In the genomic region with DNA sequence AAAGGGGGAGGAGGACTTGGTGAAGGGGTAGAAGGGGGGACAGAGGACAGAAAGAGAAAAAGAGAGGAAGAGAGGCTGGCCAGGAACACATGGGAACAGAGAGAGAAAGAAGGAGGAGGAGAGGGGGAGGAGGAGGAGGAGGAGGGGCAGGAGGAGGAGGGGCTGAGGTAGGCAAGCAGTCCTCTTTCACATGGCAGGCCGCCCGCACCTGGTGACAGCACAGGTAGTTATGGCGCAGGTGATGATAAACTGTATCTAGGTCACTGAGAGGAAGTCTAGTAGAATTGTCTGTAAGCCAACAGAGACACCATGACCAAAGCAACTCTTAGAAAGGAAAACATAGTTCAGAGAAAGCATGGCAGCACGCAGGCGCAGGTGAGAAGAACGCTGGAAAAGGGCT, we compare ENCODE assay signal across 36 mouse cellular contexts. TPM values are rescaled to one million over a fixed set of nuclear protein-coding genes. Genes with fewer than 3 reads are reported as not detected.
DNase-seq lines count a peak whose midpoint lies in the region; ATAC-seq and TF ChIP-seq lines count a peak whose summit lies in the region.
"Had no signal": no experiment of that assay in that cellular context is flagged by ENCODE, and none has a peak within 500 bp of the region (broad histone marks: within the 10 kb centered on the region; RNA-seq: fewer than 3 reads in every experiment).

No protein-coding gene starts in this region.

- H3K4me3 ChIP-seq in midbrain, embryonic 11.5 days (ENCODE audit: low read depth, low read length): no peak overlapping the region
- H3K4me3 ChIP-seq in midbrain, embryonic 14.5 days (replicated peaks; ENCODE audit: low read depth, low read length): no peak overlapping the region
- H3K4me3 ChIP-seq in liver, embryonic 13.5 days (replicated peaks): no peak overlapping the region
- H3K4me3 ChIP-seq in left cerebral cortex, adult 2 months: no peak overlapping the region
- H3K4me3 ChIP-seq: embryonic facial prominence, embryonic 13.5 days; forebrain, embryonic 10.5 days; forebrain, embryonic 15.5 days; hindbrain, embryonic 13.5 days; limb, embryonic 13.5 days; neural tube, embryonic 12.5 days had no signal

- no peaks in the 10 kb centered on the region for H3K36me3 ChIP-seq in midbrain, embryonic 11.5 days (ENCODE audit: control insufficient read depth, insufficient read depth, low read length)
- H3K36me3 ChIP-seq in midbrain, embryonic 14.5 days (ENCODE audit: control insufficient read depth, insufficient read depth, low read length): no peaks in the 10 kb centered on the region
- no peaks in the 10 kb centered on the region for H3K36me3 ChIP-seq in liver, embryonic 13.5 days
- H3K36me3 ChIP-seq: embryonic facial prominence, embryonic 13.5 days; forebrain, embryonic 10.5 days; forebrain, embryonic 15.5 days; hindbrain, embryonic 13.5 days; limb, embryonic 13.5 days; neural tube, embryonic 12.5 days had no signal

- no peak overlapping the region for H3K27ac ChIP-seq in midbrain, embryonic 11.5 days (ENCODE audit: low read depth, low read length)
- no peak overlapping the region for H3K27ac ChIP-seq in midbrain, embryonic 14.5 days (replicated peaks; ENCODE audit: low read depth, low read length)
- peak overlapping the region; percentile 48 for H3K27ac ChIP-seq in liver, embryonic 13.5 days
- no peak overlapping the region for H3K27ac ChIP-seq in left cerebral cortex, adult 2 months
- H3K27ac ChIP-seq: embryonic facial prominence, embryonic 13.5 days; forebrain, embryonic 10.5 days; forebrain, embryonic 15.5 days; hindbrain, embryonic 13.5 days; limb, embryonic 13.5 days; neural tube, embryonic 12.5 days had no signal

- WGBS in midbrain, embryonic 11.5 days: 94% methylated on average over 6 of the region's 6 CpGs
- 94% methylated on average over 6 of the region's 6 CpGs for WGBS in midbrain, embryonic 14.5 days
- 83% methylated on average over 6 of the region's 6 CpGs for WGBS in liver, embryonic 13.5 days (ENCODE audit: insufficient replicate concordance)

- H3K9me3 ChIP-seq in midbrain, embryonic 11.5 days (ENCODE audit: control insufficient read depth, low read length): no peaks in the 10 kb centered on the region
- no peaks in the 10 kb centered on the region for H3K9me3 ChIP-seq in midbrain, embryonic 14.5 days (ENCODE audit: control insufficient read depth, low read length)
- H3K9me3 ChIP-seq in liver, embryonic 13.5 days (replicated peaks): no peaks in the 10 kb centered on the region
- H3K9me3 ChIP-seq: embryonic facial prominence, embryonic 13.5 days; forebrain, embryonic 10.5 days; forebrain, embryonic 15.5 days; hindbrain, embryonic 13.5 days; limb, embryonic 13.5 days; neural tube, embryonic 12.5 days had no signal

- intact Hi-C loops in left cerebral cortex, adult 2 months (cut with DNase I): no loop called here

- no peak overlapping the region for H3K9ac ChIP-seq in midbrain, embryonic 11.5 days (ENCODE audit: low read length)
- no peak overlapping the region for H3K9ac ChIP-seq in midbrain, embryonic 14.5 days (replicated peaks; ENCODE audit: low read length)
- H3K9ac ChIP-seq in liver, embryonic 13.5 days: no peak overlapping the region
- H3K9ac ChIP-seq: embryonic facial prominence, embryonic 13.5 days; forebrain, embryonic 15.5 days; hindbrain, embryonic 13.5 days; limb, embryonic 13.5 days; neural tube, embryonic 12.5 days had no signal

- H3K4me2 ChIP-seq in midbrain, embryonic 11.5 days: no peak overlapping the region
- no peak overlapping the region for H3K4me2 ChIP-seq in midbrain, embryonic 14.5 days (ENCODE audit: low read length)
- H3K4me2 ChIP-seq in liver, embryonic 13.5 days: no peak overlapping the region
- H3K4me2 ChIP-seq: embryonic facial prominence, embryonic 13.5 days; forebrain, embryonic 15.5 days; heart, embryonic 11.5 days; hindbrain, embryonic 13.5 days; limb, embryonic 13.5 days; neural tube, embryonic 12.5 days had no signal

- ATAC-seq in midbrain, embryonic 11.5 days (ENCODE audit: low FRiP score): no peak
- ATAC-seq in midbrain, embryonic 14.5 days (ENCODE audit: low FRiP score, low TSS enrichment): no peak
- ATAC-seq in liver, embryonic 13.5 days (ENCODE audit: low read depth): no peak
- ATAC-seq: forebrain, embryonic 15.5 days; intestine, embryonic 16.5 days; midbrain, embryonic 16.5 days had no signal

- peak; percentile 26 for DNase-seq in cerebellum, adult 8-10 months
- DNase-seq in cerebellum, adult 11 months: no peak
- peak; percentile 12 for DNase-seq in midbrain, embryonic 11.5 days (ENCODE audit: low spot score, missing footprints)
- DNase-seq in midbrain, embryonic 14.5 days: no peak
- no peak for DNase-seq in liver, embryonic 13.5 days
- no peak for DNase-seq in left cerebral cortex, adult 2 months (ENCODE audit: extremely low spot score in 1 of 2, low spot score in 2 of 2)
- no peak for DNase-seq in lung, postnatal 10 days
- DNase-seq: adrenal gland, postnatal 10 days; B cell, adult 2 months; gastrocnemius, postnatal 25 days; heart, adult 11 months; heart, postnatal 4 days; kidney, adult 9 months; kidney, postnatal 10 days; lung, adult 2 months; lung, postnatal 14 days; thymus, postnatal 4 days had no signal

- no peaks in the 10 kb centered on the region for H3K27me3 ChIP-seq in midbrain, embryonic 11.5 days (ENCODE audit: control insufficient read depth, insufficient read depth, low read length)
- no peaks in the 10 kb centered on the region for H3K27me3 ChIP-seq in midbrain, embryonic 14.5 days (ENCODE audit: control insufficient read depth, insufficient read depth, low read length)
- no peaks in the 10 kb centered on the region; the same call in 1 of the 2 replicates for H3K27me3 ChIP-seq in liver, embryonic 13.5 days
- H3K27me3 ChIP-seq: embryonic facial prominence, embryonic 13.5 days; forebrain, embryonic 15.5 days; hindbrain, embryonic 13.5 days; limb, embryonic 13.5 days; neural tube, embryonic 12.5 days had no signal

- no peak for TF ChIP-seq CTCF in left cerebral cortex, adult 2 months (IDR thresholded peaks at IDR 0.05)

- H3K4me1 ChIP-seq in midbrain, embryonic 11.5 days (ENCODE audit: control insufficient read depth, insufficient read depth, low read length): no peaks in the 10 kb centered on the region
- no peaks in the 10 kb centered on the region for H3K4me1 ChIP-seq in midbrain, embryonic 14.5 days (ENCODE audit: control insufficient read depth, insufficient read depth, low read length)
- peaks cover 32% of the 10 kb centered on the region for H3K4me1 ChIP-seq in liver, embryonic 13.5 days (replicated peaks)
- H3K4me1 ChIP-seq: embryonic facial prominence, embryonic 13.5 days; forebrain, embryonic 15.5 days; hindbrain, embryonic 13.5 days; limb, embryonic 13.5 days; neural tube, embryonic 12.5 days had no signal

RNA-seq across cellular contexts. Expression of a gene that starts 10.0 kb away (rescaled TPM):
- not detected in 2 replicates for polyA plus RNA-seq in midbrain, embryonic 11.5 days (2014; fragmentation: Nextera tagmentation; extraction: Ambion mirVana)
- not detected in 2 replicates for polyA plus RNA-seq in midbrain, embryonic 14.5 days (2014; fragmentation: Nextera tagmentation; extraction: Ambion mirVana)
- 0.43 and 0.67 TPM in 2 replicates for polyA plus RNA-seq in liver, embryonic 13.5 days (2015; fragmentation: Nextera tagmentation; extraction: Ambion mirVana)
- not detected for total RNA-seq in left cerebral cortex, adult 2 months (2021)
- total RNA-seq: common myeloid progenitor, adult 5-6 weeks; gastrocnemius, adult 18-20 months; gastrocnemius, postnatal 25 days; heart, postnatal 4 days; layer of hippocampus, postnatal 14 days; left cerebral cortex, adult 8-10 months; left cerebral cortex, postnatal 36 days had no signal
- polyA plus RNA-seq: brain, embryonic 14.5 days; embryonic facial prominence, embryonic 13.5 days; forebrain, embryonic 10.5 days; forebrain, embryonic 15.5 days; frontal cortex, adult 2 months; heart, embryonic 11.5 days; heart, embryonic 16.5 days; hindbrain, embryonic 13.5 days; limb, embryonic 13.5 days; midbrain, embryonic 16.5 days; neural tube, embryonic 12.5 days; stomach, embryonic 14.5 days; testis, adult 2 months had no signal

RNA-seq across cellular contexts. Expression of a gene that starts 12.0 kb away (rescaled TPM):
- polyA plus RNA-seq in midbrain, embryonic 11.5 days (2014; fragmentation: Nextera tagmentation; extraction: Ambion mirVana): not detected in 2 replicates
- not detected in 2 replicates for polyA plus RNA-seq in midbrain, embryonic 14.5 days (2014; fragmentation: Nextera tagmentation; extraction: Ambion mirVana)
- polyA plus RNA-seq in liver, embryonic 13.5 days (2015; fragmentation: Nextera tagmentation; extraction: Ambion mirVana): 28.0 and 28.3 TPM in 2 replicates
- total RNA-seq in left cerebral cortex, adult 2 months (2021): not detected
- total RNA-seq: gastrocnemius, adult 18-20 months; gastrocnemius, postnatal 25 days; heart, postnatal 4 days; layer of hippocampus, postnatal 14 days; left cerebral cortex, adult 8-10 months; left cerebral cortex, postnatal 36 days had no signal
- polyA plus RNA-seq: brain, embryonic 14.5 days; forebrain, embryonic 10.5 days; forebrain, embryonic 15.5 days; frontal cortex, adult 2 months; hindbrain, embryonic 13.5 days; limb, embryonic 13.5 days; midbrain, embryonic 16.5 days; neural tube, embryonic 12.5 days; stomach, embryonic 14.5 days; testis, adult 2 months had no signal

RNA-seq across cellular contexts. Expression of a gene that starts 25.6 kb away (rescaled TPM):
- 60.8 and 73.5 TPM in 2 replicates for polyA plus RNA-seq in midbrain, embryonic 11.5 days (2014; fragmentation: Nextera tagmentation; extraction: Ambion mirVana)
- 83.4 and 87.0 TPM in 2 replicates for polyA plus RNA-seq in midbrain, embryonic 14.5 days (2014; fragmentation: Nextera tagmentation; extraction: Ambion mirVana)
- polyA plus RNA-seq in liver, embryonic 13.5 days (2015; fragmentation: Nextera tagmentation; extraction: Ambion mirVana): 94.3 and 94.7 TPM in 2 replicates
- 10 to 100 TPM; 28.4 to 32.5 TPM for total RNA-seq in left cerebral cortex, adult 2 months (2021)

RNA-seq across cellular contexts. Expression of a gene that starts 25.6 kb away (rescaled TPM):
- polyA plus RNA-seq in midbrain, embryonic 11.5 days (2014; fragmentation: Nextera tagmentation; extraction: Ambion mirVana): 1.1 and 3.8 TPM in 2 replicates
- 1.9 TPM in 1 of 2 replicates, not detected in the other for polyA plus RNA-seq in midbrain, embryonic 14.5 days (2014; fragmentation: Nextera tagmentation; extraction: Ambion mirVana)
- polyA plus RNA-seq in liver, embryonic 13.5 days (2015; fragmentation: Nextera tagmentation; extraction: Ambion mirVana): 7.7 and 11.2 TPM in 2 replicates
- total RNA-seq in left cerebral cortex, adult 2 months (2021): 10 to 100 TPM; 39.5 to 52.8 TPM

RNA-seq across cellular contexts. Expression of a gene that starts 28.4 kb away (rescaled TPM):
- 11.2 and 11.3 TPM in 2 replicates for polyA plus RNA-seq in midbrain, embryonic 11.5 days (2014; fragmentation: Nextera tagmentation; extraction: Ambion mirVana)
- 72.8 and 89.0 TPM in 2 replicates for polyA plus RNA-seq in midbrain, embryonic 14.5 days (2014; fragmentation: Nextera tagmentation; extraction: Ambion mirVana)
- polyA plus RNA-seq in liver, embryonic 13.5 days (2015; fragmentation: Nextera tagmentation; extraction: Ambion mirVana): 2.8 and 3.1 TPM in 2 replicates
- 100 to 1,000 TPM; 217 to 229 TPM for total RNA-seq in left cerebral cortex, adult 2 months (2021)

Comparison
In these comparisons a context has a peak if more than half of its experiments do, and no peak if none do; other contexts are left out.
1. DNase-seq: peak in cerebellum, adult 8-10 months (single experiment) and midbrain, embryonic 11.5 days (single experiment); none in cerebellum, adult 11 months (single experiment), midbrain, embryonic 14.5 days (single experiment), liver, embryonic 13.5 days (single experiment), left cerebral cortex, adult 2 months (0 of 2) and lung, postnatal 10 days (single experiment).
2. RNA of a gene that starts 12.0 kb away (polyA plus RNA-seq): 28.0 to 28.3 TPM in liver, embryonic 13.5 days; not detected in midbrain, embryonic 11.5 days and not detected in midbrain, embryonic 14.5 days; every median in the first group is over 10 times any median in the second.